Mouse (Mus musculus): ENCODE data around the gene Hoxd12.

DNA sequence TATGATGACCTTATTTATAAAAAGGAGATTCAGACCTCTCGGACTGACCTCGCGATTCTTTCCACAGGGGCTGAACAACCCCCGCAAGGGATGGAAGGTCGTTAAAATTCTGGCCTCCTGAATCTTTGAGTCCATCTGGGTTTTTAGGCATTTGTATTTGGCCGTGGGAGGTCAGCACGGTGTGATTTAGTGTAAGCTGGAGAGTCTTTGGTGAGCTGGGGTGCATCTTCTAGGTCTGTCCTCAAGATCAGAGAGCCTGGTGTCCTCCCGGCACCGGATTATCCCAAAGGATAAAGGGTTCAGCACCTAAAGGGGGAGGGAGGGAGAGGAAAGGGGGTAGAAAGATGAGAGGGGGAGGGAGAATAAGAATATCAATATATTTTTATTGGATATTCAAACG is 28.5 kb downstream of the Hoxd12 start:
- TF ChIP-seq NANOG (IDR thresholded peaks at IDR 0.05; ENCODE audit: borderline replicate concordance, low read length) (no peak), CTCF (conservative IDR thresholded peaks at IDR 0.05; ENCODE audit: low read length) (no peak)

Data from E14TG2a.4 (cell line).